Mouse (Mus musculus) forebrain, embryonic 14.5 days (tissue): ENCODE data around the gene Cux2. TPM values are rescaled to one million over a fixed set of nuclear protein-coding genes. Genes with fewer than 3 reads are reported as not detected.

Source experiments
- ATAC-seq: fragments of 200-750 bp; cut with Nextera tagmentation; 2 replicates; pipeline ENCODE4 v1.8.0; 2017; ENCODE audit warnings: mild to moderate bottlenecking, moderate library complexity
- DNase-seq: peaks from one replicate; pipeline ENCODE4 v3.0.0-alpha.2; 2015; ENCODE audit warnings: low spot score
- H3K27ac ChIP-seq: fragments of 300-500 bp; sonication (generic); 2 replicates; pipeline ENCODE4 v1.5.1; 2014; ENCODE audit warnings: low read depth, mild to moderate bottlenecking, control low read depth, low read length, moderate library complexity
- H3K27me3 ChIP-seq: fragments of 300-500 bp; sonication (generic); replicated peaks from 2 replicates; pipeline ENCODE4 v1.6.1; 2014; ENCODE audit warnings: low read length, control low read depth, mixed read lengths; ENCODE audit not compliant: control insufficient read depth, insufficient read depth
- H3K36me3 ChIP-seq: fragments of 300-500 bp; sonication (generic); 2 replicates; pipeline ENCODE4 v1.6.1; 2014; ENCODE audit warnings: low read length, control low read depth; ENCODE audit not compliant: control insufficient read depth, insufficient read depth
- H3K4me1 ChIP-seq: fragments of 300-500 bp; sonication (generic); 2 replicates; pipeline ENCODE4 v1.6.1; 2014; ENCODE audit warnings: antibody characterized with exemption, low read length, control low read depth; ENCODE audit not compliant: control insufficient read depth, insufficient read depth
- H3K4me2 ChIP-seq: fragments of 300-500 bp; sonication (generic); 2 replicates; pipeline ENCODE4 v1.6.1; 2014; ENCODE audit warnings: mild to moderate bottlenecking, control low read depth, low read length
- H3K4me3 ChIP-seq: fragments of 300-500 bp; sonication (generic); 2 replicates; pipeline ENCODE4 v1.5.1; 2014; ENCODE audit warnings: low read depth, low read length, control low read depth
- H3K9ac ChIP-seq: fragments of 300-500 bp; sonication (generic); 2 replicates; pipeline ENCODE4 v1.6.1; 2014; ENCODE audit warnings: mild to moderate bottlenecking, low read length, control low read depth, moderate library complexity
- H3K9me3 ChIP-seq: fragments of 300-500 bp; sonication (generic); replicated peaks from 2 replicates; pipeline ENCODE4 v1.6.1; 2016; ENCODE audit warnings: low read length, control low read depth, mixed read lengths; ENCODE audit not compliant: control insufficient read depth
- WGBS: fragments of 180-500 bp; shearing (Covaris S2); extraction: QIAGEN DNeasy Blood & Tissue Kit; methylation state at CpG from one replicate; pipeline ENCODE4 v1.1.7; 2014; 5-methylcytosine and 5-hydroxymethylcytosine counted together
- polyA plus RNA-seq: library from polyadenylated mRNA; unstranded; fragments of >200 nt; fragmentation: Nextera tagmentation; extraction: Ambion mirVana; gene quantifications from 2 replicates; pipeline ENCODE4 v1.2.1, GENCODE M21; 2014

The Cux2 gene
- polyA plus RNA-seq, 1 experiment from 2014 or later, result 16.7 TPM

DNA sequence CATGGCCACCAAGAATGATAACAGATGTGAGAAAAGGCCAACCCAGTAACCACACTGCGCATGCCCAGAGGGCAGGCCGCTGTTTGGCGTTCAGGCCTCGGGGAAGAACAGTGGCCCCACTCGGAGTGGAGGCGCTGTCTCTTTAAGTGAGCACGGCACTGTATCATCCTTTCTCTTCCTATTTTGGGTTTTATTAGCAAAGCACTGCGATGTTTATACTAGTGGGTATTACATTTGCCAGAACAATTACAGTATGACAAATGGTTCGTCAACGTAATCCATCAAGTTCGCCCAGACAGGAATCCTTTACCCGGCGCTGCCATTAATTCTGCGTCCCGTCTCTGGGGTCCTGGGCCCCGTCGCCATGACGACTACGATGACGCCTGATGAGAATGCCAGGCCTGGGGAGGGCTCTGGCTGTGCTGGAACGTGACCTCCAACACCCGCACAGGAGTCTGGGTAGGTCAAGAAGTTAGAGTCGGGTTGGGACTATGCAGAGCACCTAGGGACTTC lies 77.2 kb downstream of the Cux2 start:
- Histone ChIP-seq H3K4me2 (no peak overlapping the region), H3K27ac (no peak overlapping the region), H3K9me3 (no peaks in the 10 kb centered on the region), H3K36me3 (no peaks in the 10 kb centered on the region), H3K4me1 (peaks cover 23% of the 10 kb centered on the region), H3K4me3 (no peak overlapping the region), H3K27me3 (no peaks in the 10 kb centered on the region), H3K9ac (0 out of 2 replicates have a peak overlapping the region, but pooled peaks have one; percentile 5)
- DNase-seq (no peak), ATAC-seq (no peak)
- WGBS, result 47% methylated on average over 23 of the region's 23 CpGs

DNA sequence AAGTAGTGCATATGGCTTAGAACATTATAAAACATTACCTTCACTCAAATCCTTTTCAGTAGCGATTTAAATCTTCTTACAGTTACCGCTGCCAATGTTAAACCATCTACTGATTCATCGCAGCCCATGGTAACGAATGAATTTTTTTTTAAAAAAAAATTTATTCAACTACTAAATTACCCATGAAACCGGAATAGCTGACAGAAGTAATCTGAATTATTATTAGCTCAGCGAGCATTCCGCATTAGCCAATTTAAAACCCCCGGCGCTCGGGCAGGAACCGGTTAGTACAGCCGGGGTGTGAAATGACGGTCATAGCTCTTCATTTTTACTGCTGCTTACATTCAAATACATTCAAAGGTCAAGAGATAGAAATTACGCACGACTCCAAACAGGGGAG lies 80.9 kb downstream of the Cux2 start:
- H3K36me3 ChIP-seq, result no peaks in the 10 kb centered on the region
- DNase-seq (peak; percentile 63), ATAC-seq (no peak)
- H3K9me3 ChIP-seq, result no peaks in the 10 kb centered on the region
- no peaks in the 10 kb centered on the region for H3K27me3 ChIP-seq
- no peak overlapping the region for H3K4me3 ChIP-seq
- no peak overlapping the region for H3K9ac ChIP-seq
- 44% methylated on average over 15 of the region's 15 CpGs for WGBS
- peak overlapping the region; percentile 86 for H3K27ac ChIP-seq
- no peak overlapping the region for H3K4me2 ChIP-seq
- peaks cover 38% of the 10 kb centered on the region for H3K4me1 ChIP-seq

DNA sequence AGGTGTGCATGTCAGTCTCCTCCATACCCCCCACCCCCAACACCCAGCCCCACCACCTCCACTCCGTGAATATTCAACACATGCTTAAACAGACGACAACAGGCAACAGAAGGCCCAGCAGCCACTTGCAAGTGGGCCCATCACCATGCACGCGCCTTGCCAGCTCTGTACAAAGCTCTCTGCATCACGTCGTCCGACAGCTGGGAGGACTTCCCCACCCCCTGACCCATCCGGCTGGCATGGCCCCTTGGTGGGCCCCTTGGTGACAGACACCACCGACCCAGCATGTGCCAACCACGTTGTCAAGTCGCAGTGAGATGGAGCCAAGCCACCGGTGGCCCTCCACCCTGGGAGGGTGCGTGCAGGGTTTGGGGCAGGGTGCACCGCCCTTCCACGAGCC lies 81.5 kb downstream of the Cux2 start:
- 0 out of 2 replicates have a peak overlapping the region, but pooled peaks have one; percentile 3 for H3K4me2 ChIP-seq
- 36% methylated on average over 15 of the region's 15 CpGs for WGBS
- peak overlapping the region; percentile 86 for H3K27ac ChIP-seq
- peak; percentile 88 for DNase-seq
- H3K4me3 ChIP-seq, result no peak overlapping the region
- H3K9me3 ChIP-seq, result no peaks in the 10 kb centered on the region
- no peak overlapping the region for H3K9ac ChIP-seq
- H3K36me3 ChIP-seq, result no peaks in the 10 kb centered on the region
- peaks cover 32% of the 10 kb centered on the region for H3K4me1 ChIP-seq
- H3K27me3 ChIP-seq, result no peaks in the 10 kb centered on the region
- peak; percentile 88 for ATAC-seq

DNA sequence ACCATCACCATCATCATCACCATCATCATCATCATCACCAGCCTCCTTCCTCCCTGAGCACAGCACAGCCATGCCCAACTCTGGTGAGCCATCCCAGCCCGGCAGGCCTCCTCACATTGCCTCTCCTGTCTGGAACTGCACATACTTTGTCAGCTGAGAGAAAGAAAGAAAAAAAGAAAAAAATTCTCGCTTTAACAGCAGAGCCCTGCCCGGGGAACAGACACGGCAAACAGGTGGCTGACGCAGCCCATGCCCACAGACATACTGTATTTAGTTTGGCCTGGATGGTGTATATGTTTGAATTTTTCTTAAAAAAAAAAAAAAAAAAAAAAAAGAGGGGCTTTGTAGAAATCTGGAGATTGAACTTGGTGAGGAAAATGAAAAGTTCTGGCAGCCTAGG lies 82.4 kb downstream of the Cux2 start:
- 77% methylated on average over 5 of the region's 5 CpGs for WGBS
- no peaks in the 10 kb centered on the region for H3K36me3 ChIP-seq
- no peak overlapping the region for H3K4me2 ChIP-seq
- ATAC-seq (no peak), DNase-seq (no peak)
- H3K9me3 ChIP-seq, result no peaks in the 10 kb centered on the region
- H3K9ac ChIP-seq, result no peak overlapping the region
- H3K4me3 ChIP-seq, result no peak overlapping the region
- H3K4me1 ChIP-seq, result peaks cover 23% of the 10 kb centered on the region
- no peak overlapping the region; the same call in 1 of the 2 replicates for H3K27ac ChIP-seq
- H3K27me3 ChIP-seq, result no peaks in the 10 kb centered on the region

DNA sequence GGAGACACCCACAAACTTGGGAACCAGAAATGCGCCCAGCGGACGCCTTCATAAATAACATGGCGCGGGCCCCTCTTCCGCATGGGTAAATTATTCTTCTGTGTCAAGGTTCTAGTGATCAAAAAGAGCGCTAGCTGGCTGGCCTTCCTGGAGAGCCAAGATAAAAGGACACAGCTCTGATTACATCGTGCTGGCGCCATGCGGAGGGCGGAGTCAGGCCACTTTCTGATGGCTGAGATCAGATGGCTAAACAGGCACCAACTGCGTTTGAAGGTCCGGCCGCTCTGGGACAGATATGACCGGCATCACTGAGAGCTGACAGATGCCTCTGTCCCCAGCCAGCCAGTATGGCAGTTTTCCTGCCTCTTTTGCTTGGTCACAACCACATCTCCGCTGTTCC lies 83.0 kb downstream of the Cux2 start:
- no peaks in the 10 kb centered on the region for H3K9me3 ChIP-seq
- H3K4me3 ChIP-seq, result no peak overlapping the region
- H3K4me1 ChIP-seq, result peaks cover 23% of the 10 kb centered on the region
- no peaks in the 10 kb centered on the region for H3K36me3 ChIP-seq
- H3K9ac ChIP-seq, result no peak overlapping the region
- DNase-seq, result peak; percentile 24
- 42% methylated on average over 16 of the region's 16 CpGs for WGBS
- H3K27me3 ChIP-seq, result no peaks in the 10 kb centered on the region
- no peak overlapping the region for H3K4me2 ChIP-seq
- ATAC-seq, result no peak
- H3K27ac ChIP-seq, result peak overlapping the region; percentile 24; the same call in 1 of the 2 replicates

DNA sequence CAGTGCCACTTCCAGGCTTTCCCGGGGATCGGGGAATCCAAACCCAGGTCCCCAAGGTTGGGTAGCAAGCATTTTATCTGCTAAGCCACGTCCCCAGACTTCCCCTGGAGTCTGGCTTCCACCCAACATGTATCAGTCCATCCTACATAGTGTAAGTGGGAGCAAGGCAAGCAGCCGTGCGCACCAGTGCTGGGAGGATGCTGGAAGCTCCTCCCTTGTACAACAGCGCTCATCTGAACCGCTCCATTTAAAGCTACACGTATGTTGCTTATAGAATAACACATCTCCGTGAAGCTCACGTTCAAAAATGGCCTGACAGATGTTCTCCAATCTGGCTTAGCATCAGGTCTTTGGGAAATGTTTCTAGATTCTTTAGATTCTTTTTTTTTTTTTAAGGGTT lies 86.9 kb downstream of the Cux2 start:
- Histone ChIP-seq H3K9ac (no peak overlapping the region), H3K36me3 (no peaks in the 10 kb centered on the region), H3K9me3 (no peaks in the 10 kb centered on the region), H3K4me2 (no peak overlapping the region), H3K27ac (no peak overlapping the region), H3K4me3 (no peak overlapping the region), H3K4me1 (peaks cover 31% of the 10 kb centered on the region), H3K27me3 (no peaks in the 10 kb centered on the region)
- ATAC-seq (no peak), DNase-seq (no peak)
- WGBS, result 80% methylated on average over 10 of the region's 10 CpGs

DNA sequence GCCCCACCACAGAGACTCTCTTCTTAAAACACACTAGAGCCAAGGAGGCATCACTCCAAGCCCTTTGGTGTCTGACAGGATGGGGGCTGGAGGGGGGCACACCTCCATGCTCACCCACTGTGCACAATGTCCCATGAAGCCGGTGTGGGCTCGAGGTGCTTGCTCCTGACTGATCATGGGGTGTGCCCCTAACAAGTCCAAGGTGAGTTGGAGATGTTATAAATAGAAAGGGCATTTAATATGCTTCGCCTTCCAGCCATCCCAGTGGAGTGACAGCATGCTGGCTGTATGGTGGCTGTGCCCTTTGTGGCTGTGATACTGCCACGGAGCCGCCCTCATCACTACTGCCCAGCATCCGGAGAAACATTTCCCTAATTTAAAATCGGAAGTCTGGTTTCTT lies 87.5 kb downstream of the Cux2 start:
- H3K27ac ChIP-seq, result no peak overlapping the region
- peaks cover 33% of the 10 kb centered on the region for H3K4me1 ChIP-seq
- DNase-seq (no peak), ATAC-seq (no peak)
- H3K9me3 ChIP-seq, result no peaks in the 10 kb centered on the region
- no peaks in the 10 kb centered on the region for H3K27me3 ChIP-seq
- no peak overlapping the region for H3K4me3 ChIP-seq
- H3K9ac ChIP-seq, result no peak overlapping the region
- WGBS, result 93% methylated on average over 7 of the region's 7 CpGs
- H3K4me2 ChIP-seq, result no peak overlapping the region
- no peaks in the 10 kb centered on the region for H3K36me3 ChIP-seq

DNA sequence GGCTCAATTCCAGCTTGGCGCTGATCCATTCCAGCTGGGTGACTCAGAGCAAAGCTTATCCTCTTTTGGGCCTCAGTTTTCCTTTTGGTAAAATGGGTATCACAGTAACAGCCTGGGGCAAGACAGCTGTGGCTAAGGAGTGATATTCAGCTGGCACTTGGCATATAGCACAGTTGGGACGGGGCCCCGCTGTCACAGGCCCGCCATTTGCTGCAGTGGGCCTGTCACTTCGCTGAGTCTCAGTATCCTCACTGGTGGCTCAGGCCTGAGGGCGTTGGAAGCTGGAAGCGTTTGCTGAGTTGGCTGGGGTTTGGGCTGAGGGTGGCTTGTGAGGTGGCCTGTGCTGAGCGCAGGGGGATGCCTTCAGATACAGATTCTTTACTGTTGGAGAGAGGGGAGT lies 88.6 kb downstream of the Cux2 start:
- ATAC-seq (peak; percentile 18; the same call in 1 of the 2 replicates), DNase-seq (no peak)
- Histone ChIP-seq H3K9me3 (no peaks in the 10 kb centered on the region), H3K4me2 (no peak overlapping the region), H3K27ac (no peak overlapping the region), H3K36me3 (no peaks in the 10 kb centered on the region), H3K27me3 (no peaks in the 10 kb centered on the region), H3K4me3 (no peak overlapping the region), H3K9ac (no peak overlapping the region), H3K4me1 (peaks cover 29% of the 10 kb centered on the region)
- 73% methylated on average over 8 of the region's 8 CpGs for WGBS

DNA sequence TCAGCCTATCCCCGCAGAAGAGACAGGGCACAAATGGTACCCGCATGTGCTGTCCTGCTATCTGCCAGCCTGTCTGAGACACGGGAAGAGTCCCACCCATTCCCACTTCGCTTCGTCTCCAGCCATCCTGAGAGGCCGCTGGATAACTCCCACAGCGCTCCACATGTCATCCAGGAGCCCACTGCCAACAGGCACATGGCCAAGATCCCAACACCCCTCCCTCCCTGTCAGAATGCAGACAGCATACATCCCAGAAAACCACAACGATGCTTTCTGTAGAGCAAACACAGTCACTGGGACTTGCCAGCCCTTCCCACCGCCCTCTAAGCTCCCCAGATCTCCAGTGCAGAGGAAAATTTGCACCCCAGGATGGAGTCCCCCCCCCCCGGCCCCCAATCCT lies 90.2 kb downstream of the Cux2 start:
- H3K4me1 ChIP-seq, result peaks cover 25% of the 10 kb centered on the region
- peak overlapping the region; percentile 27; the same call in 1 of the 2 replicates for H3K27ac ChIP-seq
- H3K27me3 ChIP-seq, result no peaks in the 10 kb centered on the region
- peak; percentile 53; the same call in 1 of the 2 replicates for ATAC-seq
- 36% methylated on average over 10 of the region's 10 CpGs for WGBS
- DNase-seq, result peak; percentile 79
- H3K9ac ChIP-seq, result no peak overlapping the region
- H3K36me3 ChIP-seq, result no peaks in the 10 kb centered on the region
- no peak overlapping the region for H3K4me2 ChIP-seq
- H3K4me3 ChIP-seq, result no peak overlapping the region
- H3K9me3 ChIP-seq, result no peaks in the 10 kb centered on the region
